In genomic region chr14:25768915-25769625, GRCm38 (mm10) we compare ENCODE assay signal across 8 mouse cellular contexts. TPM values are rescaled to one million over a fixed set of nuclear protein-coding genes. Genes with fewer than 3 reads are reported as not detected.
DNase-seq lines count a peak whose midpoint lies in the region; ATAC-seq and TF ChIP-seq lines count a peak whose summit lies in the region.

Gene Zcchc24 (minus strand): TSS chr14:25769039.

- peak within 1 kb of the TSS; percentile 95 for H3K4me2 ChIP-seq in hindbrain, embryonic 16.5 days (ENCODE audit: low read length)

- H3K4me3 ChIP-seq in gastrocnemius, adult 2 months: peak within 1 kb of the TSS; percentile 77
- H3K4me3 ChIP-seq in hindbrain, embryonic 16.5 days (ENCODE audit: low read length): peak within 1 kb of the TSS; percentile 71

- H3K9ac ChIP-seq in hindbrain, embryonic 16.5 days (ENCODE audit: low read depth, low read length): peak within 1 kb of the TSS; percentile 71

- H3K27ac ChIP-seq in gastrocnemius, adult 2 months: peak within 1 kb of the TSS; percentile 98
- H3K27ac ChIP-seq in hindbrain, embryonic 16.5 days (ENCODE audit: low read depth, low read length): peak within 1 kb of the TSS; percentile 55

- no peak for TF ChIP-seq CTCF in Patski (IDR thresholded peaks at IDR 0.05)
- TF ChIP-seq CTCF in gastrocnemius, adult 2 months (IDR thresholded peaks at IDR 0.05): no peak

- H3K27me3 ChIP-seq in Patski: no peaks in the 10 kb centered on the region
- H3K27me3 ChIP-seq in hindbrain, embryonic 16.5 days (replicated peaks; ENCODE audit: control insufficient read depth, insufficient read depth, low read length): no peaks in the 10 kb centered on the region

- H3K36me3 ChIP-seq in hindbrain, embryonic 16.5 days (ENCODE audit: control insufficient read depth, insufficient read depth, low read length): no peaks in the 10 kb centered on the region

- CTCF ChIA-PET in Patski (lab: Charles Lee): interaction anchor here (1.2 kb wide), 1 partner anchor 31 kb away, joined by 4 read pairs; no protein-coding TSS in a partner anchor

- intact Hi-C loops in gastrocnemius, adult 2 months (cut with DNase I): loop anchor here (5.0 kb wide), 1 partner anchor 42 kb away; no protein-coding TSS in a partner anchor

- 1% methylated on average over 44 of the region's 55 CpGs for WGBS in hindbrain, embryonic 16.5 days

- peak; percentile 82 for ATAC-seq in Patski
- ATAC-seq in hindbrain, embryonic 16.5 days: peak; percentile 81

- in situ Hi-C loops in Patski (cut with MboI; ENCODE audit: low pct_unique_long_range_greater_than_20kb): no loop called here

- H3K9me3 ChIP-seq in hindbrain, embryonic 16.5 days (ENCODE audit: control insufficient read depth, low read length): no peaks in the 10 kb centered on the region

- POLR2A ChIA-PET in Patski (lab: Charles Lee): interaction anchor here (0.6 to 2.3 kb wide), 6 partner anchors 10 to 43 kb away, joined by 3 to 7 read pairs (median 6); no protein-coding TSS in a partner anchor

- peaks cover 15% of the 10 kb centered on the region for H3K4me1 ChIP-seq in hindbrain, embryonic 16.5 days (ENCODE audit: control insufficient read depth, insufficient read depth, low read depth, low read length)

- DNase-seq in Patski (ENCODE audit: low read depth, low spot score): no peak
- peak; percentile 60 to 62 for DNase-seq in cerebellum, postnatal 14 days
- peak; percentile 98 for DNase-seq in gastrocnemius, adult 2 months
- DNase-seq in left cerebral cortex, adult 11 months (ENCODE audit: low spot score): peak; percentile 70
- peak; percentile 95 for DNase-seq in lung, postnatal 36 days
- peak; percentile 23 for DNase-seq in retina, postnatal 7 days (ENCODE audit: low read depth, low spot score)
- peak; percentile 78 for DNase-seq in urinary bladder, adult 2 months (ENCODE audit: low spot score)

RNA-seq across cellular contexts. Expression of gene Zcchc24, which starts in this region (rescaled TPM):
- polyA plus RNA-seq in Patski (2021): 29.0 TPM
- 10 to 100 TPM; 40.6 to 59.3 TPM for total RNA-seq in gastrocnemius, adult 2 months (2021)
- 10.1 and 17.2 TPM in 2 replicates for polyA plus RNA-seq in hindbrain, embryonic 16.5 days (2015; fragmentation: Nextera tagmentation; extraction: Ambion mirVana)
- polyA plus RNA-seq in urinary bladder, adult 2 months (2012; rRNA removed): 62.1 and 79.7 TPM in 2 replicates
